Mouse (Mus musculus): ENCODE data around the gene Elovl5. TPM values are rescaled to one million over a fixed set of nuclear protein-coding genes. Genes with fewer than 3 reads are reported as not detected.

The Elovl5 gene
- polyA plus RNA-seq, 1 experiment from 2014 or later = 83.0 TPM

GRCm38 (mm10) chr9:77930036-77930859, 13.1 kb downstream of the Elovl5 start:
- Histone ChIP-seq H3K4me1 (peaks cover 35% of the 10 kb centered on the region; the same call in 1 of the 2 replicates), H3K4me2 (no peak overlapping the region), H3K27me3 (no peaks in the 10 kb centered on the region), H3K36me3 (no peaks in the 10 kb centered on the region), H3K9ac (no peak overlapping the region), H3K4me3 (no peak overlapping the region), H3K27ac (no peak overlapping the region), H3K9me3 (no peaks in the 10 kb centered on the region)
- 68% methylated on average over 10 of the region's 10 CpGs for WGBS
- 0 out of 2 replicates have a peak, but pooled peaks have one; percentile 36 for ATAC-seq (ENCODE audit: borderline replicate concordance, extremely low read depth, low FRiP score, low TSS enrichment)

GRCm38 (mm10) chr9:77930860-77931184, 13.7 kb downstream of the Elovl5 start:
- H3K9me3 ChIP-seq = no peaks in the 10 kb centered on the region
- no peaks in the 10 kb centered on the region for H3K36me3 ChIP-seq
- 0 out of 2 replicates have a peak, but pooled peaks have one; percentile 43 for ATAC-seq (ENCODE audit: borderline replicate concordance, extremely low read depth, low FRiP score, low TSS enrichment)
- H3K9ac ChIP-seq = no peak overlapping the region
- H3K4me1 ChIP-seq = peaks cover 37% of the 10 kb centered on the region; the same call in 1 of the 2 replicates
- H3K4me3 ChIP-seq = no peak overlapping the region
- 26% methylated on average over 4 of the region's 4 CpGs for WGBS
- H3K4me2 ChIP-seq = no peak overlapping the region
- H3K27ac ChIP-seq = no peak overlapping the region
- no peaks in the 10 kb centered on the region for H3K27me3 ChIP-seq

- Histone ChIP-seq H3K9ac (no peak overlapping the region), H3K27me3 (no peaks in the 10 kb centered on the region), H3K36me3 (no peaks in the 10 kb centered on the region), H3K9me3 (no peaks in the 10 kb centered on the region), H3K4me1 (peaks cover 39% of the 10 kb centered on the region; the same call in 1 of the 2 replicates), H3K4me3 (no peak overlapping the region), H3K27ac (no peak overlapping the region), H3K4me2 (no peak overlapping the region)
- 79% methylated on average over 5 of the region's 5 CpGs for WGBS
- ATAC-seq (ENCODE audit: borderline replicate concordance, extremely low read depth, low FRiP score, low TSS enrichment) = no peak
Measured at GRCm38 (mm10) chr9:77931740-77932139, 14.6 kb downstream of the Elovl5 start.

GRCm38 (mm10) chr9:77935818-77936611, 18.9 kb downstream of the Elovl5 start:
- no peak for ATAC-seq (ENCODE audit: borderline replicate concordance, extremely low read depth, low FRiP score, low TSS enrichment)
- H3K4me1 ChIP-seq = peaks cover 49% of the 10 kb centered on the region

GRCm38 (mm10) chr9:77937875-77938274, 20.7 kb downstream of the Elovl5 start:
- ATAC-seq (ENCODE audit: borderline replicate concordance, extremely low read depth, low FRiP score, low TSS enrichment) = no peak
- no peaks in the 10 kb centered on the region for H3K36me3 ChIP-seq
- no peak overlapping the region for H3K4me2 ChIP-seq
- no peaks in the 10 kb centered on the region for H3K27me3 ChIP-seq
- H3K9ac ChIP-seq = no peak overlapping the region
- WGBS = 61% methylated on average over 11 of the region's 11 CpGs
- H3K27ac ChIP-seq = no peak overlapping the region
- no peak overlapping the region for H3K4me3 ChIP-seq
- H3K9me3 ChIP-seq = no peaks in the 10 kb centered on the region
- peaks cover 56% of the 10 kb centered on the region for H3K4me1 ChIP-seq

More at GRCm38 (mm10) chr9:77935818-77936611, 18.9 kb downstream of the Elovl5 start:
- Histone ChIP-seq H3K9me3 (no peaks in the 10 kb centered on the region), H3K4me3 (no peak overlapping the region), H3K27me3 (no peaks in the 10 kb centered on the region), H3K27ac (no peak overlapping the region), H3K9ac (no peak overlapping the region), H3K4me2 (no peak overlapping the region), H3K36me3 (no peaks in the 10 kb centered on the region)
- WGBS = 59% methylated on average over 10 of the region's 10 CpGs

- peaks cover 56% of the 10 kb centered on the region for H3K4me1 ChIP-seq
Measured at GRCm38 (mm10) chr9:77938761-77939553, 21.8 kb downstream of the Elovl5 start.

GRCm38 (mm10) chr9:77939554-77939920, 22.4 kb downstream of the Elovl5 start:
- Histone ChIP-seq H3K4me1 (peaks cover 56% of the 10 kb centered on the region), H3K9ac (no peak overlapping the region)

More at GRCm38 (mm10) chr9:77938761-77939553, 21.8 kb downstream of the Elovl5 start:
- Histone ChIP-seq H3K27me3 (no peaks in the 10 kb centered on the region), H3K4me2 (peak overlapping the region; percentile 16; the same call in 1 of the 2 replicates), H3K4me3 (no peak overlapping the region), H3K36me3 (no peaks in the 10 kb centered on the region), H3K9me3 (no peaks in the 10 kb centered on the region), H3K9ac (no peak overlapping the region), H3K27ac (peak overlapping the region; percentile 43)
- peak; percentile 33; the same call in 1 of the 2 replicates for ATAC-seq (ENCODE audit: borderline replicate concordance, extremely low read depth, low FRiP score, low TSS enrichment)
- WGBS = 34% methylated on average over 13 of the region's 13 CpGs

GRCm38 (mm10) chr9:77941058-77941457, 23.9 kb downstream of the Elovl5 start:
- H3K36me3 ChIP-seq = no peaks in the 10 kb centered on the region
- peaks cover 55% of the 10 kb centered on the region for H3K4me1 ChIP-seq
- H3K4me2 ChIP-seq = no peak overlapping the region
- no peak for ATAC-seq (ENCODE audit: borderline replicate concordance, extremely low read depth, low FRiP score, low TSS enrichment)
- no peak overlapping the region for H3K4me3 ChIP-seq
- no peaks in the 10 kb centered on the region for H3K27me3 ChIP-seq
- 16% methylated on average over 6 of the region's 6 CpGs for WGBS
- no peaks in the 10 kb centered on the region for H3K9me3 ChIP-seq
- no peak overlapping the region for H3K9ac ChIP-seq
- H3K27ac ChIP-seq = no peak overlapping the region

More at GRCm38 (mm10) chr9:77939554-77939920, 22.4 kb downstream of the Elovl5 start:
- Histone ChIP-seq H3K36me3 (no peaks in the 10 kb centered on the region), H3K4me3 (no peak overlapping the region), H3K4me2 (peak overlapping the region; percentile 16; the same call in 1 of the 2 replicates), H3K27me3 (no peaks in the 10 kb centered on the region), H3K27ac (peak overlapping the region; percentile 43), H3K9me3 (no peaks in the 10 kb centered on the region)
- WGBS = 37% methylated on average over 5 of the region's 5 CpGs
- no peak for ATAC-seq (ENCODE audit: borderline replicate concordance, extremely low read depth, low FRiP score, low TSS enrichment)

GRCm38 (mm10) chr9:77941836-77942235, 24.7 kb downstream of the Elovl5 start:
- Histone ChIP-seq H3K27ac (peak overlapping the region; percentile 45), H3K27me3 (no peaks in the 10 kb centered on the region), H3K4me2 (no peak overlapping the region), H3K4me3 (no peak overlapping the region), H3K9me3 (no peaks in the 10 kb centered on the region), H3K4me1 (peaks cover 56% of the 10 kb centered on the region), H3K36me3 (no peaks in the 10 kb centered on the region), H3K9ac (no peak overlapping the region)
- no peak for ATAC-seq (ENCODE audit: borderline replicate concordance, extremely low read depth, low FRiP score, low TSS enrichment)
- 61% methylated on average over 9 of the region's 9 CpGs for WGBS

GRCm38 (mm10) chr9:77942411-77942810, 25.2 kb downstream of the Elovl5 start:
- H3K4me2 ChIP-seq = no peak overlapping the region
- no peak overlapping the region for H3K4me3 ChIP-seq
- H3K27ac ChIP-seq = no peak overlapping the region

GRCm38 (mm10) chr9:77943316-77943715, 26.2 kb downstream of the Elovl5 start:
- H3K27me3 ChIP-seq = no peaks in the 10 kb centered on the region
- no peak overlapping the region for H3K9ac ChIP-seq
- no peak overlapping the region for H3K4me2 ChIP-seq
- peaks cover 45% of the 10 kb centered on the region for H3K4me1 ChIP-seq
- no peak overlapping the region for H3K4me3 ChIP-seq
- 80% methylated on average over 2 of the region's 2 CpGs for WGBS
- H3K9me3 ChIP-seq = no peaks in the 10 kb centered on the region
- H3K36me3 ChIP-seq = no peaks in the 10 kb centered on the region
- no peak overlapping the region for H3K27ac ChIP-seq
- no peak for ATAC-seq (ENCODE audit: borderline replicate concordance, extremely low read depth, low FRiP score, low TSS enrichment)

More at GRCm38 (mm10) chr9:77942411-77942810, 25.2 kb downstream of the Elovl5 start:
- Histone ChIP-seq H3K27me3 (no peaks in the 10 kb centered on the region), H3K9ac (no peak overlapping the region), H3K9me3 (no peaks in the 10 kb centered on the region), H3K36me3 (no peaks in the 10 kb centered on the region), H3K4me1 (peaks cover 54% of the 10 kb centered on the region)
- ATAC-seq (ENCODE audit: borderline replicate concordance, extremely low read depth, low FRiP score, low TSS enrichment) = no peak
- WGBS = 70% methylated on average over 10 of the region's 10 CpGs

Measured in lung, embryonic 15.5 days (tissue).